Mouse (Mus musculus): Measurements from ENCODE around the gene Hoxd3.

DNA sequence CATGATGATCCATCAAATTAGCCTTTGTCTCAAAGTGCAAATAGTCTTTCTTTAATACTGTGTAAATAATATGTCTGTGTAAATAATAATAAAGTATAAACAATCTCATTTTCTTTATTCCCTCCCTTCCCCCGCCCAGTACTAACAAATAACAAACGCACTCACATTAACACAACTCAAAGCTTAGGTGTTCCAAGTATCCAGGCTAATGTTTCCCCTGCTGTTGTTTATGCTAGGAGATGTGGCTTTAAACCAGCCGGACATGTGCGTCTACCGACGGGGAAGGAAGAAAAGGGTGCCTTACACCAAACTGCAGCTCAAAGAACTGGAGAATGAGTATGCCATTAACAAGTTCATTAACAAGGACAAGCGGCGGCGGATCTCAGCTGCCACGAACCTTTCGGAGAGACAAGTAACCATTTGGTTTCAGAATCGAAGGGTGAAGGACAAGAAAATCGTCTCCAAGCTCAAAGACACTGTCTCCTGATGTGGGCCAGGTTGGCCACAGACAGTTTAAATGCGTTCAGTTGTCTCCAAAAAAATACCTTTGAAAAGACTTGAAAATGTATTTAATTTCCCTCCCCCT, 42.0 kb upstream of the Hoxd3 start:
- TF ChIP-seq CTCF (IDR thresholded peaks at IDR 0.05) (no peak), EP300 (IDR thresholded peaks at IDR 0.05) (no peak)
